Mouse (Mus musculus): ENCODE results near the gene Cspg4. TPM values are rescaled to one million over a fixed set of nuclear protein-coding genes. Genes with fewer than 3 reads are reported as not detected.
A peak's percentile ranks its signal among the peaks of the same experiment; 100 is the strongest.

Cspg4 gene
- 18.9 and 21.1 TPM in 2 replicates for polyA plus RNA-seq (2015; fragmentation: Nextera tagmentation; extraction: Ambion mirVana)

DNA sequence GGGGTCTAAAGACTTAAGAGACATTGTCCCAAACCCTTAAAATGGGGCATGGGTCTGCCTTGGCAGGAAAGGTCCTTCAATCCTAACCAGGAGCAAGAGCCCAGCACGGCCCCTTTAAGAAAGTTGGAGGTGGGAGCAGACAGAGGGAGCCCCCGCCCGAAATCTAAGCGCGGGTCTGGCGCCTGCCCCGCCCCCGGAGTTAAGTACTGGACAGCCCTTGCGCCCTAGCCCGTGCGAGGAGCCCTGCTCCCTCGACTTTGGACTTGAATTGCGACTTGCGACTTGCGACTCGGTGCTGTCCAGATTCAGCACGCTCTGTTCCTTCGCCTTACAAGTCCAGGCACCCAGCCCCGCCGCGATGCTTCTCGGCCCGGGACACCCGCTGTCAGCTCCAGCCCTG is at the start of gene Cspg4:
Gene Cspg4 (plus strand): TSS at position 202 of the 400 bp plus-strand sequence.
- Histone ChIP-seq H3K27ac (peak within 1 kb of the TSS; percentile 68), H3K4me3 (replicated peaks) (peak within 1 kb of the TSS; percentile 51), H3K4me2 (peak within 1 kb of the TSS; percentile 63), H3K4me1 (peaks cover 66% of the 10 kb centered on the region), H3K9me3 (no peaks in the 10 kb centered on the region), H3K27me3 (replicated peaks) (no peaks in the 10 kb centered on the region), H3K9ac (peak within 1 kb of the TSS; percentile 21; the same call in 1 of the 2 replicates), H3K36me3 (no peaks in the 10 kb centered on the region)
- 3% methylated on average over 24 of the region's 24 CpGs for whole genome bisulfite sequencing
- ATAC-seq (ENCODE audit: insufficient read depth, low FRiP score, low read depth): peak; percentile 48; the same call in 1 of the 2 replicates

DNA sequence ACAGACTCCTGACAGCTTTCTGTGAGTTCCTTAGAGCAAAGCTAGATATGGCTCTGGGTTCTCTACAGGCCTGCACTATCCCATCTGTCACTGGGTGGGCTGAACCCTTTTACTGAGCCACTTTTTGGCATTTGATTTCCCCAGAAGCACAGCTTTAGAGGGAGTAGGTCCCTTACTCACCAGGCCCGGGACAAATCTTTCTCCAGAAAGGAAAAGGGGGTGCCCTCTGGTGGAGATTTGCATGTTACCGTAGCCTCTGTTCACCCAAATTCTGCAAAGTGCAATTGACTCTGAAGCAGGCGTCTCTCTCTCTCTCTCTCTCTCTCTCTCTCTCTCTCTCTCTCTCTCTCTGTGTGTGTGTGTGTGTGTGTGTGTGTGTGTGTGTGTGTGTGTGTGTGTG is 39.9 kb upstream of the Cspg4 start:
- Histone ChIP-seq H3K27me3 (replicated peaks) (no peaks in the 10 kb centered on the region; the same call in 1 of the 2 replicates), H3K4me2 (no peak overlapping the region), H3K4me1 (peaks cover 4% of the 10 kb centered on the region; the same call in 1 of the 2 replicates), H3K9ac (no peak overlapping the region), H3K27ac (no peak overlapping the region), H3K9me3 (no peaks in the 10 kb centered on the region), H3K4me3 (replicated peaks) (no peak overlapping the region), H3K36me3 (no peaks in the 10 kb centered on the region)
- ATAC-seq (ENCODE audit: insufficient read depth, low FRiP score, low read depth): no peak
- 11% methylated on average over 3 of the region's 3 CpGs for WGBS

DNA sequence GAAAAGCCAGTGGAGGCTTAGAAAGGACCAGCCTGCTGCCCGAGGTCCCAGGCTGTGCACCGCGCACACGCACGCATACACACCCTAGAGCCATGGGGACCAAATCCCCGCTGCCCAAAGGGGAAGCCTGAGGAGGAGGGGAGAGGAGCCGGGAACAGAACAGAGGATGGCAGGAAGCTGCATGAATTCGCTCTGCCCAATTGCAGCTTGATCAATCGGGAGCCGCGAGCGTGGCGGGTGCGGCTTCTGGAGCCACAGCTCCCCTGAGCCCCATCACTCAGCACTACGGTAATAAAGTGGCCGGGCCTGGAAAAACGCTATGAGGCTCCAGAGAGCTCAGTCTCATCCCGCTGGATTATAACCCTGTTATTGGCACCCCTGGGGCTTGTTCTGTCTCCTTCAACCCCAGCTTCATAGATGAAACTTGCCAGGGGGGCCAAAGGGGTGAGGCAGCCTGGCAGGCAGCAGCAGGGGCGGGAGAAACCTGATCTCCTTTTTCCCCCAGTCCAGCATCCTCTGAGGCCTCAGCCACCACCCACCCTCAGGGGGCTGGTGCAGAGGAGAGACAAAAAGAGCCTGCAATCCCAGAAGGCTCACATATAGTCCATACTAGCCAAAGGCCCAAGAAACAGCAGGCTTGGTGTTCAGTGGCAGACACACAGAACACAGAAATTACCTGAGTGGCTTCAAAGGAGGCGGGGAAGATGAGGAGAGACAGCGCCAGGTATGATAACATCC is 39.2 kb upstream of the Cspg4 start:
- WGBS: 17% methylated on average over 21 of the region's 21 CpGs
- Histone ChIP-seq H3K4me1 (peaks cover 4% of the 10 kb centered on the region; the same call in 1 of the 2 replicates), H3K36me3 (no peaks in the 10 kb centered on the region), H3K4me2 (peak overlapping the region; percentile 27; the same call in 1 of the 2 replicates), H3K9ac (no peak overlapping the region), H3K4me3 (replicated peaks) (no peak overlapping the region), H3K27ac (no peak overlapping the region), H3K9me3 (no peaks in the 10 kb centered on the region), H3K27me3 (replicated peaks) (no peaks in the 10 kb centered on the region; the same call in 1 of the 2 replicates)
- ATAC-seq (ENCODE audit: insufficient read depth, low FRiP score, low read depth): no peak

DNA sequence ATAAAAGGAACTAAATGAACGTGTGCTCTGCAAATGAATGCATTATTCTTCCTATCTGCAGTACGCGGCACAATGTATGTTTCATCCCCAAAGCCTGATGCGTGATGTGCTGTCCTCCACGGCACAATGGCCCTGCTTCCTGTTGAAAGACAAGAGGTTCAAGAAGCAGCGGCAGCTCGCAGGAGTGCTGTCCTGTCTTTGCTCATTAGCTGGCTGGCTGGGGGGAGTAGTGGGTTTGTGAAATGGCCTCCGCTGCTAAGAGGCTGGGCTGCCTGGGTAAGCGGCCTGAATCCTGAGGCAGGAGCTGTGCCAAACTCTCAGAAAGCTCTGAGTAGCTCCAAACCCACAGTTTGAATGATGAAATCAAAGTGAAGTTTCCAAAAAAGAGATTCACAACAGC is 36.7 kb upstream of the Cspg4 start:
- no peak overlapping the region for H3K27ac ChIP-seq
- H3K27me3 ChIP-seq (replicated peaks): no peaks in the 10 kb centered on the region; the same call in 1 of the 2 replicates
- no peak overlapping the region for H3K4me3 ChIP-seq (replicated peaks)
- no peak overlapping the region for H3K9ac ChIP-seq
- no peaks in the 10 kb centered on the region for H3K9me3 ChIP-seq
- H3K36me3 ChIP-seq: no peaks in the 10 kb centered on the region
- ATAC-seq (ENCODE audit: insufficient read depth, low FRiP score, low read depth): no peak
- H3K4me2 ChIP-seq: no peak overlapping the region
- H3K4me1 ChIP-seq: peaks cover 7% of the 10 kb centered on the region; the same call in 1 of the 2 replicates
- WGBS: 36% methylated on average over 9 of the region's 9 CpGs

DNA sequence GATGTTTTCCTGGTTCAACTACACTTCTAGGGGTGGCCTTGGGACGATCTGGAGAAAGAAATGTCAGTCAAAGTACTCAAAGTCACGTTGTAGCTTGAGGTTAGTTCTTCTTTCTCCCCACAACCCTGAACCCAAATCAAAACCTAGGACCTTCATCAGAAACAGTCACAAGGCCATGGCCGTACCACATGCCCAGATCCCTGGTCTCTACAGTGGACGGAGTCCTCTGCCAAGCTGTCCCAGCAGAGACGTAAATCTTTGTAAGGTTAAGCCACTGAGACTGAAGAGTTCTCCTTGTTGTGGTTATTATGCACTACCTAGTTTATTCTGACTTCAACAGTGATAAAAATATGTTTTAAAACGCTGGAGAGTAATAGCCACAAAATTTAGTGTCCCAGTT is 36.0 kb upstream of the Cspg4 start:
- Histone ChIP-seq H3K9ac (no peak overlapping the region), H3K36me3 (no peaks in the 10 kb centered on the region), H3K4me1 (peaks cover 7% of the 10 kb centered on the region; the same call in 1 of the 2 replicates), H3K9me3 (no peaks in the 10 kb centered on the region), H3K4me2 (no peak overlapping the region), H3K27me3 (replicated peaks) (no peaks in the 10 kb centered on the region; the same call in 1 of the 2 replicates), H3K27ac (no peak overlapping the region), H3K4me3 (replicated peaks) (no peak overlapping the region)
- no peak for ATAC-seq (ENCODE audit: insufficient read depth, low FRiP score, low read depth)
- 79% methylated on average over 6 of the region's 6 CpGs for WGBS

DNA sequence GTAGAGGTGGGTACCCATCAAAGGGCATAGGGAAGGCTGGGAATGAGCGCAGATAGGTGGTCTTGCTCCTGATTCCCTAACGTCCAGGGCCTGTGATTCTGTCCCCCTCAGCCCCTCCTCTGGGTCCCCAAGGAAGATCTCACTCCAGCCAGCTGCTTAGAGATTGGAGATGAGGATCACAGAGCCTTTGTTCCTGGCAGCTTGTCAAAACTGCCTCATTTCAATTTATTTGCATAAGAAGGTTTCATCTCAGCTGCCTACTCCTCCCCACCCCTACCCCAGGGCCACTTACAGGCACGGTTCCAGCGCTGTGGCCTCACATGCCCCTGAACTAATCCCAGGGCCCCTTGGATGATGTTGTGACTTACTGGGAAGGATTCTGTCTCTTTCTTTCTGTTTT is 34.7 kb upstream of the Cspg4 start:
- Histone ChIP-seq H3K4me2 (no peak overlapping the region), H3K9me3 (no peaks in the 10 kb centered on the region), H3K27me3 (replicated peaks) (no peaks in the 10 kb centered on the region; the same call in 1 of the 2 replicates), H3K9ac (no peak overlapping the region), H3K4me3 (replicated peaks) (no peak overlapping the region), H3K4me1 (peaks cover 7% of the 10 kb centered on the region; the same call in 1 of the 2 replicates), H3K36me3 (no peaks in the 10 kb centered on the region), H3K27ac (no peak overlapping the region)
- no peak for ATAC-seq (ENCODE audit: insufficient read depth, low FRiP score, low read depth)
- 36% methylated on average over 4 of the region's 4 CpGs for WGBS

DNA sequence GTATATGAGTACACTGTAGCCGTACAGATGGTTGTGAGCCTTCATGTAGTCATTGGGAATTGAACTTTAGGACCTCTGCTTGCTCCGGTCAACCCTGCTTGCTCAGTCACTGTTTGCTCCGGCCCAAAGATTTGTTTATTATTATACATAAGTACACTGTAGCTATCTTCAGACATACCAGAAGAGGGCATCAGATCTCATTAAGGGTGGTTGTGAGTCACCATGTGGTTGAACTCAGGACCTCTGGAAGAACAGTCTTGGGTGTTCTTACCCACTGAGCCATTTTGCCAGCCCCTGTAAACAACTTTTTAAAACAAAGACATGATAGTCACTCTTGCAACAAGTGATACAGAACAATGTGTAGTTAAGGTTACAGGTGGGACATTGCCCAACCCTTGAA is 32.9 kb upstream of the Cspg4 start:
- Histone ChIP-seq H3K9me3 (no peaks in the 10 kb centered on the region), H3K36me3 (no peaks in the 10 kb centered on the region), H3K27me3 (replicated peaks) (no peaks in the 10 kb centered on the region), H3K27ac (no peak overlapping the region), H3K4me1 (0 out of 2 replicates have a peak, but pooled peaks cover 4% of the 10 kb centered on the region), H3K4me3 (replicated peaks) (no peak overlapping the region), H3K4me2 (no peak overlapping the region), H3K9ac (no peak overlapping the region)
- no peak for ATAC-seq (ENCODE audit: insufficient read depth, low FRiP score, low read depth)
- WGBS: 78% methylated on average over 3 of the region's 3 CpGs

DNA sequence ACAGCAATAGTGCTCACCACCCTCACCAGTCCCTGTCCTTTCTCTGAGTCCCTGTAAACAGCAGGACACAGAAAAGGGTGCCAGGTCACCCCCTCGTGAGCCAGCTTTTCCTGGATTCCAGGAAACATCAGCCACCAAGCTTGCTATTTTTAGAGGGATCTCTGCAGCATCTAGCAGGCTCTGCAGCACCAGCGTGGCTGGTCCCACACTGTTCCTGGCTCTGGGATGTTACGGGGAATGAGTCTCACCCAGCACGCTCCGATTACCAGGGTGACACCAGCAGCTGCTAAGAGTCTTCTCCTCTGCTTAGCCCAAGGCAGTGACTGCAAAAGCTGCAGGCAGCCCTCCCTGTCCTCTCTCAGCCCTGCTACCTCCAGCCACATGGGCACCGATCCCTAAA is 31.9 kb upstream of the Cspg4 start:
- 0 out of 2 replicates have a peak, but pooled peaks cover 4% of the 10 kb centered on the region for H3K4me1 ChIP-seq
- ATAC-seq (ENCODE audit: insufficient read depth, low FRiP score, low read depth): no peak
- no peak overlapping the region for H3K27ac ChIP-seq
- H3K4me2 ChIP-seq: no peak overlapping the region
- H3K27me3 ChIP-seq (replicated peaks): no peaks in the 10 kb centered on the region
- H3K9ac ChIP-seq: no peak overlapping the region
- H3K4me3 ChIP-seq (replicated peaks): no peak overlapping the region
- no peaks in the 10 kb centered on the region for H3K36me3 ChIP-seq
- WGBS: 39% methylated on average over 6 of the region's 6 CpGs
- H3K9me3 ChIP-seq: no peaks in the 10 kb centered on the region

DNA sequence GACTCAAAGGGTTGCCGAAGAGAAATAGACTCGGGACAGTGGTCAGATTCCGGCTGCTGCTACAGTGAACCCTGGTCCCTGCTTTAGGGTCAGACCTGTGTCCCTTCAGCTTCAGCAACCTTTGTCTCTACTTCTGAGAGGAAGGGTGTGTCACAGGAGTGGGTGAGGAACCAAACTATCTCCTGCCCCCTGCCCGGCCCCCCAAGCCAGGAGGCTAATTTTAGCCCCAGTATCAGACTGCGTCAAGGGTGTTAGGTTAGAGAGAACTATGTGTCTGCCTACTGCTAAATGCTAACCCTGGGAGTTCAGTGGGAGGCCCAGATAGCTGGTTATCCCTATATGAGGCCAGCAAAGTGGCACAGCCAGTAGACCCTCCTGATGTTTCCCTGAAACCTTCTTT is 29.7 kb upstream of the Cspg4 start:
- no peak for ATAC-seq (ENCODE audit: insufficient read depth, low FRiP score, low read depth)
- Histone ChIP-seq H3K9me3 (no peaks in the 10 kb centered on the region), H3K4me2 (no peak overlapping the region), H3K27ac (no peak overlapping the region), H3K4me1 (0 out of 2 replicates have a peak, but pooled peaks cover 4% of the 10 kb centered on the region), H3K4me3 (replicated peaks) (no peak overlapping the region), H3K36me3 (no peaks in the 10 kb centered on the region), H3K27me3 (replicated peaks) (no peaks in the 10 kb centered on the region), H3K9ac (no peak overlapping the region)
- 72% methylated on average over 5 of the region's 5 CpGs for WGBS

DNA sequence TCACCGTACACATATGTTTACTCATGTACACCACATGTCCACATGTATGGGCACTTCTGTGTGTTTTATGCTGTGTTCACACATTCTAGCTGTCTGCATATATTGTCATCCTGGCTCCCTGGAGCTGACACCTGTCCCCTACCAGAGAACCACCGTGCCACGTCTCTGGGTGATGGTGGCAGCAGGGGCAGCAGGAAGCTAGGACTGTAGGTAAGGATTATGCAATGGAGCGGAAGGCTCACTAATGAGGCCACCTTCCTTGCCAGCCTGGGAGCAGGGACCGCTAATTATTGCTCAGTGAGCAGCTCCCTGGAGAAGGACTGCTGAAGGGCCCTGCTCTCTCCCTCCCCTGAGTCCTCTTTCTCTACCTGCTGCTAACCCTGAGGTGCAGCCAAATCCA is 24.1 kb upstream of the Cspg4 start:
- no peak for ATAC-seq (ENCODE audit: insufficient read depth, low FRiP score, low read depth)
- no peaks in the 10 kb centered on the region for H3K36me3 ChIP-seq
- peaks cover 15% of the 10 kb centered on the region; the same call in 1 of the 2 replicates for H3K4me1 ChIP-seq
- H3K9me3 ChIP-seq: no peaks in the 10 kb centered on the region
- H3K4me2 ChIP-seq: no peak overlapping the region
- WGBS: 84% methylated on average over 5 of the region's 5 CpGs
- H3K27ac ChIP-seq: no peak overlapping the region
- H3K9ac ChIP-seq: no peak overlapping the region
- no peaks in the 10 kb centered on the region for H3K27me3 ChIP-seq (replicated peaks)
- no peak overlapping the region for H3K4me3 ChIP-seq (replicated peaks)

DNA sequence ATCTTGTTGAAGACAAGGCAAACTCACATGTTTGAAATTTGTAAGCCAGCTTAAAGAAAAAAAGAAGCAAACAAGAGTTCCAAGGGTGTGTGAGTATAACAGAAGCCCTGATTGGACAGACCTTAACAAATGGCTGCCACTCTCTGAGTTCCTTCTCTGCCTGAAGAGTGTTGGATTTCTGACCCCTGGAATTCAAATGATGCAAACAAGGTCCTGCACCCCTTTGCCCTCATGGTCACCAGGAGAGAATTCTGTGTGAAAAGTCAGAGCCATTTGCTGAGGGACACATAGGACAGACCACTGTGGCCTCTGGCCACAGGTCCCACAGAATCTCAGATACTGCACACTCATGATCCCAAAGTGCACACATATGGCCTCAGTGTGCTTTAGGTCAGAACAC is 23.0 kb upstream of the Cspg4 start:
- Histone ChIP-seq H3K27me3 (replicated peaks) (no peaks in the 10 kb centered on the region), H3K9ac (no peak overlapping the region), H3K27ac (no peak overlapping the region), H3K36me3 (no peaks in the 10 kb centered on the region), H3K4me2 (no peak overlapping the region), H3K4me1 (peaks cover 15% of the 10 kb centered on the region; the same call in 1 of the 2 replicates), H3K9me3 (no peaks in the 10 kb centered on the region), H3K4me3 (replicated peaks) (no peak overlapping the region)
- no peak for ATAC-seq (ENCODE audit: insufficient read depth, low FRiP score, low read depth)

DNA sequence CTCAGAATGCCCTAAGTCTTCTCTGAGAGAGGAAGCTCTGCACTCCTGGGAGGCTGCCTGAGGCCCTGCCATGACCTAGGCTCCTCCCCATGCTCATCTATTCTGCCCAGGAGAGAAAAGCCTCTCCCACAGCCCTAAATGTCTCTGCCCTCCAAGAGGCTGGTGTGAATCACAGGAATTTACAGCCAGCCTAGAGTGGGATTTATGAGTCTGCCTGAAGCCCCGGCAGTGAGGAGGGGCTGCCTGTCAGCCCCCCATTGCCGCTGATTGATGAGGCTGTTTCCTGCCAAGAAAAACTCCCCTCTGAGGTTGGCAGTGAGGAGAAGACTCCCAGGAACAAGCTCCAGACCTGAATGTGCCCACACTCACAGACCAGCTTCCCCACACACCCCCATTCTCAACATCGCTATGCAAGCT is 22.5 kb upstream of the Cspg4 start:
- peaks cover 15% of the 10 kb centered on the region; the same call in 1 of the 2 replicates for H3K4me1 ChIP-seq
- H3K36me3 ChIP-seq: no peaks in the 10 kb centered on the region
- H3K9ac ChIP-seq: no peak overlapping the region
- no peaks in the 10 kb centered on the region for H3K9me3 ChIP-seq
- H3K27me3 ChIP-seq (replicated peaks): no peaks in the 10 kb centered on the region
- no peak overlapping the region for H3K27ac ChIP-seq
- 24% methylated on average over 3 of the region's 3 CpGs for WGBS
- no peak overlapping the region for H3K4me2 ChIP-seq
- peak; percentile 21; the same call in 1 of the 2 replicates for ATAC-seq (ENCODE audit: insufficient read depth, low FRiP score, low read depth)
- H3K4me3 ChIP-seq (replicated peaks): no peak overlapping the region

Measured in stomach, embryonic 15.5 days (tissue).